Mouse (Mus musculus) heart, postnatal 0 days (tissue): ENCODE data around the gene Ccdc169. TPM values are rescaled to one million over a fixed set of nuclear protein-coding genes. Genes with fewer than 3 reads are reported as not detected.

Source experiments
- ATAC-seq: fragments of 200-750 bp; cut with Nextera tagmentation; 2 replicates; pipeline ENCODE4 v1.8.0; 2017; ENCODE audit warnings: low read depth, moderate number of reproducible peaks, moderate library complexity; ENCODE audit not compliant: insufficient read depth
- DNase-seq: peaks from one replicate; pipeline ENCODE4 v3.0.0-alpha.2; 2016; ENCODE audit warnings: low spot score
- H3K27ac ChIP-seq: fragments of 300-500 bp; sonication (generic); 2 replicates; pipeline ENCODE4 v1.5.1; 2014; ENCODE audit warnings: low read depth, mild to moderate bottlenecking
- H3K27me3 ChIP-seq: fragments of 300-500 bp; sonication (generic); 2 replicates; pipeline ENCODE4 v1.6.1; 2014; ENCODE audit warnings: low read length, mixed read lengths; ENCODE audit not compliant: control insufficient read depth, insufficient read depth
- H3K36me3 ChIP-seq: fragments of 300-500 bp; sonication (generic); replicated peaks from 2 replicates; pipeline ENCODE4 v1.6.1; 2014; ENCODE audit warnings: low read length, mixed read lengths; ENCODE audit not compliant: control insufficient read depth, insufficient read depth
- H3K4me1 ChIP-seq: fragments of 300-500 bp; sonication (generic); 2 replicates; pipeline ENCODE4 v1.6.1; 2014; ENCODE audit warnings: antibody characterized with exemption; ENCODE audit not compliant: control insufficient read depth, insufficient read depth
- H3K4me2 ChIP-seq: fragments of 300-500 bp; sonication (generic); 2 replicates; pipeline ENCODE4 v1.6.1; 2014; ENCODE audit warnings: low read depth, mild to moderate bottlenecking, low read length, moderate library complexity
- H3K4me3 ChIP-seq: fragments of 300-500 bp; sonication (generic); 2 replicates; pipeline ENCODE4 v1.5.1; 2014; ENCODE audit warnings: low read depth, low read length
- H3K9ac ChIP-seq: fragments of 300-500 bp; sonication (generic); replicated peaks from 2 replicates; pipeline ENCODE4 v1.6.1; 2014; ENCODE audit warnings: low read depth, low read length, mixed read lengths
- H3K9me3 ChIP-seq: fragments of 300-500 bp; sonication (generic); replicated peaks from 2 replicates; pipeline ENCODE4 v1.6.1; 2016; ENCODE audit warnings: low read length; ENCODE audit not compliant: control insufficient read depth
- CTCF ChIP-seq: IDR thresholded peaks from 2 replicates; pipeline ENCODE4 v1.5.1; 2016; ENCODE audit warnings: antibody characterized with exemption, control low read depth, low read depth
- EP300 ChIP-seq: IDR thresholded peaks from 2 replicates; pipeline ENCODE4 v1.6.1; 2016; ENCODE audit warnings: antibody characterized with exemption, low read depth
- WGBS: fragments of 180-500 bp; shearing (Covaris S2); extraction: QIAGEN DNeasy Blood & Tissue Kit; methylation state at CpG from one replicate; pipeline ENCODE4 v1.1.7; 2014; 5-methylcytosine and 5-hydroxymethylcytosine counted together
- polyA plus RNA-seq: library from polyadenylated mRNA; unstranded; fragments of >200 nt; fragmentation: Nextera tagmentation; extraction: Ambion mirVana; gene quantifications from 2 replicates; pipeline ENCODE4 v1.2.1, GENCODE M21; 2015
- total RNA-seq: library from RNA; depleted of rRNA; stranded (reverse); fragments of >200 nt; gene quantifications from 2 replicates; pipeline ENCODE4 v1.2.3, GENCODE M21; 2014; ENCODE audit warnings: low replicate concordance

Ccdc169 gene
- total and polyA plus RNA-seq, 2 experiments from 2014 or later: not detected

DNA sequence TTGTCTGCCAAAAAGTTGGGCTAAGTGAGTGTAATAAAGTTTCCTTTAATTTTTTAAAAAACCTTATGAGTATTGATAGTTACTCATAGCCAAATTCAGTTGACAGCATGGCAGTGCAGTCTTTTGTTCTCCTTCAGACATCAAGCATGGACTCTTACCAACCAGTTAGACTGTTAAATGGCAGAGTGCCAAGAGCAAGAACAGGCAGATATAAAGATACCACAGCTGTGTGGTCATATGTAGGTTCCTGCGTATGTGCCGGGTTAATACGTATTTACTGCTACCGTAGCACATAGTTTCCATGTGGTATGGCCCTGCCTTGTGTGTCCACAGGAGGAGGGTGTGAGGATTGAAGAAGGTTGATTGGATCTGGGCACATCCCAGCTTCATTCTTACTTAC is 14.1 kb upstream of the Ccdc169 start:
- 89% methylated on average over 4 of the region's 4 CpGs for WGBS
- Histone ChIP-seq H3K4me1 (peaks cover 7% of the 10 kb centered on the region; the same call in 1 of the 2 replicates), H3K4me2 (no peak overlapping the region), H3K36me3 (peaks cover 92% of the 10 kb centered on the region), H3K4me3 (no peak overlapping the region), H3K27me3 (no peaks in the 10 kb centered on the region), H3K9me3 (no peaks in the 10 kb centered on the region), H3K9ac (no peak overlapping the region), H3K27ac (no peak overlapping the region)
- no peak for ATAC-seq
- TF ChIP-seq CTCF: no peak
- no peak for TF ChIP-seq EP300
- DNase-seq: no peak

DNA sequence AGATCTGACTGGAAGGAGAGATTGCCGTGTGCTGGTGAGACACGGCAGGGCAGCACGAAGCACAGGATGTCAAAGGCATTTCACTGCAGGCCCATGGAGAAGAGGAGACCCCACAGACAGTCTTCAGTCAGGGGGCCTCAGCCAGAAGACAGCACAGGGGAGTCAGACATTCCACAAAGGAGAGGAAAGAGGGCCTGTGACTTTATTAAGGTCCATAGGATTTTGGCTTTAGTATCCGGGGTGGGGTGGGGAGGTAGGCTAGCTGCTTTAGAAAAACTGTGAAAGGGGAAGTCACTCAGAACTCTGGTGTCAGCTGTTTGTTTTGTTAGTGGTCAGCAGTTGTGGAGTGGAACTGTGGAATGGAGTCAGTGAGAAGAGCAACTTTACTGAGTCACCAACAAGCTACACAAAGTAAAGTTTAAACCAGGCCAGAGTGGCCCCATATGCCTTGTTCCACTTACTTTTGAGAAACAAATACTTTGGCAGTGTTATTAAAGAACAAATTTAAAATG is 7.9 kb upstream of the Ccdc169 start:
- WGBS: 80% methylated on average over 4 of the region's 4 CpGs
- TF ChIP-seq EP300 (no peak), CTCF (no peak)
- no peak overlapping the region for H3K4me2 ChIP-seq
- no peak overlapping the region for H3K27ac ChIP-seq
- H3K27me3 ChIP-seq: no peaks in the 10 kb centered on the region
- H3K36me3 ChIP-seq: peaks cover 90% of the 10 kb centered on the region
- no peaks in the 10 kb centered on the region for H3K4me1 ChIP-seq
- no peaks in the 10 kb centered on the region for H3K9me3 ChIP-seq
- ATAC-seq: no peak
- no peak overlapping the region for H3K4me3 ChIP-seq
- no peak overlapping the region for H3K9ac ChIP-seq
- no peak for DNase-seq

DNA sequence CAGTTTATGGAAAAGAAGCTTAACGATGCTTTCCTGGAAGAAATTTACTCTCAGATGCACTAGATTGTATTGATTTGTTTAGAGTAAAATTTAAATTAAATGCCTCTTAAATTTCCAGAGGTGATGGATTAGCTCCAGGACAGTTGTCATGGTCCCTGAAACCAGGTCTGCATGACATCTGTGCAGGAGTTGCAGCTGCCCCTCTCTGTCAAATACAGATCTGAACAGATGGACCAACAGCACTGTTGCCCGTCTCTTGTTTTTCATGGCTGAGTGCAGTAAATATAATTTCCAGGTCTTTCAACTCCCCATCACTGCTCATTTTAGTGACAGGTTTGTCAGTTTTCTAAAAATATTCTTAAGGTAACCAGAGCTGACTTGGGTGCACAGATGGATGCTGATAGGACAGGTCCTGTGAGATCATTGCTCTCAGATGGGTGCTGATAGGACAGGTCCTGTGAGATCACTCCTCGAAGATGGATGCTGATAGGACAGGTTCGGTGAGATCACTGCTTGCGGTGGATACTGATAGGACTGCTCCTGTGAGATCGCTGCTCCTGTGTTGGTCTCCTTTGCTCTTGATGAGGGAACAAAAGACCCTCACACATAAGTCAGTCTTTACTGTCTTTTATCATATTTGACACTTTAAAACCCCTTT is 5.4 kb upstream of the Ccdc169 start:
- Histone ChIP-seq H3K9me3 (no peaks in the 10 kb centered on the region), H3K36me3 (peaks cover 89% of the 10 kb centered on the region), H3K9ac (no peak overlapping the region), H3K27ac (no peak overlapping the region), H3K4me1 (no peaks in the 10 kb centered on the region), H3K27me3 (no peaks in the 10 kb centered on the region), H3K4me3 (no peak overlapping the region), H3K4me2 (no peak overlapping the region)
- TF ChIP-seq EP300 (no peak), CTCF (no peak)
- 83% methylated on average over 6 of the region's 6 CpGs for WGBS
- ATAC-seq (no peak), DNase-seq (no peak)

- peaks cover 20% of the 10 kb centered on the region for H3K36me3 ChIP-seq
- no peaks in the 10 kb centered on the region for H3K9me3 ChIP-seq
- no peak for ATAC-seq
- no peak overlapping the region for H3K4me2 ChIP-seq
- H3K9ac ChIP-seq: no peak overlapping the region
- no peak for TF ChIP-seq EP300
- TF ChIP-seq CTCF: no peak
- WGBS: 91% methylated on average over 12 of the region's 12 CpGs
- DNase-seq: no peak
- no peak overlapping the region for H3K4me3 ChIP-seq
- no peaks in the 10 kb centered on the region for H3K27me3 ChIP-seq
- H3K4me1 ChIP-seq: no peaks in the 10 kb centered on the region
- no peak overlapping the region for H3K27ac ChIP-seq
Measured at GRCm38 (mm10) chr3:55139837-55140236, 2.7 kb downstream of the Ccdc169 start.

DNA sequence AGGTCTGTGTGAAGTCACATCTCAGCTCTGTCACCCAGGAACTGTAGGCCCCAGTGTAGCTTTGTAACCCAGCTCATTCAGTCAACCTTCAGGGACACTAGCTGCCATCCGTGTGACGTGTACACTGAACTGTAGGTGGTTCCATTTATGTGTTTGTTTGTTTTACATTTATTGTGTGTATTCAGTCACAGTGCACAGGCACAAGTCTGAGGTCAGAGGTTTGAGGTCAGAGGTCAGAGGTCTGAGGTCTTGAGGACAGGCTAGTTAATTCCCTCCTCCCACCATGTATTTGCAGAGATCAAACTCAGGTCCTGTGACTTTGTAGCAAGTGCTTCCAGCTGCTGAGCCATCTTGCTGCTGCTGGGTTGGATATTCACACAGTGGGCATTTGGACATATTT is 4.3 kb downstream of the Ccdc169 start:
- no peak for ATAC-seq
- WGBS: 88% methylated on average over 2 of the region's 2 CpGs
- no peaks in the 10 kb centered on the region for H3K9me3 ChIP-seq
- DNase-seq: no peak
- H3K36me3 ChIP-seq: peaks cover 6% of the 10 kb centered on the region
- no peak overlapping the region for H3K27ac ChIP-seq
- no peak overlapping the region for H3K9ac ChIP-seq
- no peaks in the 10 kb centered on the region for H3K27me3 ChIP-seq
- TF ChIP-seq EP300: no peak
- TF ChIP-seq CTCF: no peak
- no peak overlapping the region for H3K4me3 ChIP-seq
- H3K4me2 ChIP-seq: no peak overlapping the region
- H3K4me1 ChIP-seq: no peaks in the 10 kb centered on the region

- no peak overlapping the region for H3K4me3 ChIP-seq
- WGBS: 71% methylated on average over 4 of the region's 4 CpGs
- ATAC-seq: no peak
- TF ChIP-seq EP300: no peak
- TF ChIP-seq CTCF: no peak
- no peaks in the 10 kb centered on the region for H3K27me3 ChIP-seq
- H3K4me1 ChIP-seq: no peaks in the 10 kb centered on the region
- DNase-seq: no peak
- H3K9ac ChIP-seq: no peak overlapping the region
- no peak overlapping the region for H3K27ac ChIP-seq
- no peaks in the 10 kb centered on the region for H3K36me3 ChIP-seq
- H3K4me2 ChIP-seq: no peak overlapping the region
- H3K9me3 ChIP-seq: no peaks in the 10 kb centered on the region
Measured at GRCm38 (mm10) chr3:55144916-55145315, 7.8 kb downstream of the Ccdc169 start.
